Mouse (Mus musculus) MEL (cell line): ENCODE results near the gene Gpat2. TPM values are rescaled to one million over a fixed set of nuclear protein-coding genes. Genes with fewer than 3 reads are reported as not detected.

Source experiments
- DNase-seq: peaks from one replicate; pipeline ENCODE4 v3.0.0; 2011; ENCODE audit warnings: low read depth, low spot score
- H3K27ac ChIP-seq: 2 replicates; pipeline ENCODE4 v1.5.1; 2012; ENCODE audit warnings: low read depth, mild to moderate bottlenecking, control low read depth, low read length, moderate library complexity; ENCODE audit not compliant: control insufficient read depth
- H3K27me3 ChIP-seq, 2 experiments: fragments of 150-350 bp in 1 of 2; sonication (generic) in 1 of 2; 2 replicates each; pipeline ENCODE4 v1.6.1; 2012; ENCODE audit warnings: low read length in 2 of 2, mild to moderate bottlenecking in 2 of 2, improper control_type of control experiment in 1 of 2, moderate library complexity in 1 of 2; ENCODE audit not compliant: insufficient read depth in 2 of 2, control insufficient read depth in 1 of 2
- H3K36me3 ChIP-seq, 2 experiments: 2 replicates each; pipeline ENCODE4 v1.6.1; 2012 to 2014; ENCODE audit warnings: low read length in 2 of 2, improper control_type of control experiment in 1 of 2, inconsistent platforms in 1 of 2, mild to moderate bottlenecking in 1 of 2; ENCODE audit not compliant: insufficient read depth in 2 of 2, control insufficient read depth in 1 of 2
- H3K4me1 ChIP-seq, 2 experiments: fragments of 150-350 bp in 1 of 2; sonication (generic) in 1 of 2; 2 replicates each; pipeline ENCODE4 v1.6.1; 2012; ENCODE audit warnings: low read length in 2 of 2, improper control_type of control experiment in 1 of 2, mild to moderate bottlenecking in 1 of 2; ENCODE audit not compliant: insufficient read depth in 2 of 2, control insufficient read depth in 1 of 2
- H3K4me3 ChIP-seq, 2 experiments: fragments of 150-350 bp in 1 of 2; sonication (generic) in 1 of 2; 2 replicates each; pipeline ENCODE4 v1.5.1; 2012; ENCODE audit warnings: low read depth in 2 of 2, low read length in 2 of 2, mild to moderate bottlenecking in 2 of 2, moderate library complexity in 2 of 2, control low read depth in 1 of 2, improper control_type of control experiment in 1 of 2; ENCODE audit not compliant: control insufficient read depth in 1 of 2, insufficient read depth in 1 of 2
- H3K79me2 ChIP-seq: 2 replicates; pipeline ENCODE4 v1.6.1; 2012; ENCODE audit warnings: mild to moderate bottlenecking, low read length, moderate library complexity; ENCODE audit not compliant: control insufficient read depth, poor library complexity, insufficient read depth
- H3K9ac ChIP-seq: 2 replicates; pipeline ENCODE4 v1.6.1; 2012; ENCODE audit warnings: low read depth, mild to moderate bottlenecking, control low read depth, low read length, moderate library complexity; ENCODE audit not compliant: control insufficient read depth, poor library complexity, severe bottlenecking
- H3K9me3 ChIP-seq: fragments of 150-350 bp; sonication (generic); replicated peaks from 2 replicates; pipeline ENCODE4 v1.6.1; 2012; ENCODE audit warnings: mild to moderate bottlenecking, low read length, improper control_type of control experiment, moderate library complexity; ENCODE audit not compliant: insufficient read depth
- CHD1 ChIP-seq: IDR thresholded peaks from 2 replicates; pipeline ENCODE4 v1.6.1; 2012; ENCODE audit warnings: low read depth, mild to moderate bottlenecking, inconsistent platforms, low read length, improper control_type of control experiment
- E2F4 ChIP-seq: IDR thresholded peaks from 2 replicates; pipeline ENCODE4 v1.6.1; 2011; ENCODE audit warnings: low read depth, low read length, improper control_type of control experiment, borderline replicate concordance
- ELF1 ChIP-seq: IDR thresholded peaks from 2 replicates; pipeline ENCODE4 v1.6.1; 2014; ENCODE audit warnings: low read depth, mild to moderate bottlenecking, inconsistent platforms, low read length, improper control_type of control experiment, moderate library complexity
- EP300 ChIP-seq, 2 experiments: IDR thresholded peaks; 2 replicates each; pipeline ENCODE4 v1.6.1; 2011; ENCODE audit warnings: improper control_type of control experiment in 2 of 2, low read length in 2 of 2, low read depth in 1 of 2, mild to moderate bottlenecking in 1 of 2
- GABPA ChIP-seq: IDR thresholded peaks from 2 replicates; pipeline ENCODE4 v1.6.1; 2012; ENCODE audit warnings: low read depth, mild to moderate bottlenecking, inconsistent platforms, low read length, improper control_type of control experiment, moderate library complexity
- MAZ ChIP-seq: IDR thresholded peaks from 2 replicates; pipeline ENCODE4 v1.6.1; 2012; ENCODE audit warnings: low read depth, mild to moderate bottlenecking, inconsistent platforms, low read length, improper control_type of control experiment
- MYC ChIP-seq: IDR thresholded peaks from 2 replicates; pipeline ENCODE4 v1.6.1; 2011; ENCODE audit warnings: low read depth, mild to moderate bottlenecking, low read length, improper control_type of control experiment, moderate library complexity
- NELFE ChIP-seq: IDR thresholded peaks from 2 replicates; pipeline ENCODE4 v1.6.1; 2011; ENCODE audit warnings: low read depth, low read length, improper control_type of control experiment
- RCOR1 ChIP-seq: IDR thresholded peaks from 2 replicates; pipeline ENCODE4 v1.6.1; 2012; ENCODE audit warnings: low read depth, mild to moderate bottlenecking, inconsistent platforms, low read length, improper control_type of control experiment
- SMC3 ChIP-seq: IDR thresholded peaks from 2 replicates; pipeline ENCODE4 v1.6.1; 2011; ENCODE audit warnings: low read depth, low read length, improper control_type of control experiment
- TBP ChIP-seq: IDR thresholded peaks from 2 replicates; pipeline ENCODE4 v1.8.0; 2011; ENCODE audit warnings: low read depth, low read length, improper control_type of control experiment
- USF1 ChIP-seq: IDR thresholded peaks from 2 replicates; pipeline ENCODE4 v1.6.1; 2014; ENCODE audit warnings: low read depth, mild to moderate bottlenecking, inconsistent platforms, low read length, improper control_type of control experiment, moderate library complexity
- ZC3H11A ChIP-seq: IDR thresholded peaks from 2 replicates; pipeline ENCODE4 v1.6.1; 2012; ENCODE audit warnings: low read depth, mild to moderate bottlenecking, inconsistent platforms, low read length, improper control_type of control experiment
- polyA plus RNA-seq, 2 experiments: library from polyadenylated mRNA; stranded (reverse) in 1 of 2; unstranded in 1 of 2; fragments of >175 nt in 1 of 2; fragments of >200 nt in 1 of 2; gene quantifications; 2 replicates each; pipeline versions ENCODE4 v1.2.1 to v1.2.4; 2012; ENCODE audit warnings: low replicate concordance in 2 of 2, low read depth in 1 of 2; ENCODE audit not compliant: insufficient read length in 2 of 2, insufficient read depth in 1 of 2, missing spikeins in 1 of 2
- total RNA-seq: library from RNA; depleted of rRNA; stranded (reverse); fragments of 300-350 nt; gene quantifications from 2 replicates; pipeline ENCODE4 v1.2.3, GENCODE M21; 2012

Gpat2 gene
- total and polyA plus RNA-seq, 3 experiments: 0.07 TPM; not detected in 2

DNA sequence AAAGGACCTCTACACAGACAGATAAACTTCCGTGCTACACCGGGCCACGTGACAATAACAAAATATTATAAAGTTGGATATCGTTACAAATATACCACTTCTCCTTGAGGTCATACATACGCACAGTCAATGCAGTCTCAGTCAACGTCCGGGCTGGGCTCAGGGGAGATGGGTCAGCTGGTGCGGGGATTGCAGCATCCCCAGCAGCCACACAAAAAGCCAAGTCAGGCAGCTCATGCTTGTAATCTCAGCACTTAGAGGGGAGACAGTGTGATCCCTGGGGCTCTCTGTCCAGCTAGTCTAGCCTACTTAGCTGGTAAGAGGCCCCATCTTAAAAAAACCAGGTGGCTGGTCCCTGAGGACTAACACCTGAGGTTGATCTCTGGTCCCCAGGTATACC lies 46.3 kb downstream of the Gpat2 start:
- Histone ChIP-seq H3K27ac (no peak overlapping the region), H3K4me3 (no peak overlapping the region), H3K36me3 (no peaks in the 10 kb centered on the region), H3K9me3 (no peaks in the 10 kb centered on the region), H3K79me2 (no peaks in the 10 kb centered on the region), H3K4me1 (no peaks in the 10 kb centered on the region), H3K9ac (no peak overlapping the region), H3K27me3 (peaks cover 0 to 2% of the 10 kb centered on the region in 2 experiments; a peak in 1 of 4 replicates)
- no peak for DNase-seq
- TF ChIP-seq TBP: no peak

DNA sequence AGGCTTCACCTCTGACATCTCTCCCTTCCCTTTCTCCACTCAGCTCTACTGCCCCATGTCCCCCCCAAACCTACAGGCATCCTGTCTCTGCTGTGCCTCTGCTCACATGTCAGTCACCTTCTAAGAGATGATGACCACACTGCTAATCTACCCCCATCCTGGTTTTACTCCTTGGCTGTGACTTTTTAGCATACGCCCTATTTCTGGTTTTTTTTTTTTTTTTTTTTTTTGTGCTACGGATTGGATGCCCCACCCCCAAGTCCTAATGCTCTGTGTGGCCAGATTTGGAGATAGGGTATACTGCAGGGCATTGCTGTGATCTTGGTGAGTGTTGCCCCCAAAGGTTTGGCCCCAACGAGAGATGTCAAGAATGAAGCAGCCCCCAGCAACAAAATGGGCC lies 47.3 kb downstream of the Gpat2 start:
- Histone ChIP-seq H3K4me3 (no peak overlapping the region), H3K27ac (no peak overlapping the region), H3K36me3 (no peaks in the 10 kb centered on the region), H3K9me3 (no peaks in the 10 kb centered on the region), H3K4me1 (no peaks in the 10 kb centered on the region), H3K27me3 (peaks cover 0 to 2% of the 10 kb centered on the region in 2 experiments; a peak in 1 of 4 replicates)
- no peak for DNase-seq
- no peak for TF ChIP-seq CHD1
- TF ChIP-seq, all 39 proteins: peak for 0
- Histone ChIP-seq H3K79me2 (no peaks in the 10 kb centered on the region), H3K9ac (no peak overlapping the region)

DNA sequence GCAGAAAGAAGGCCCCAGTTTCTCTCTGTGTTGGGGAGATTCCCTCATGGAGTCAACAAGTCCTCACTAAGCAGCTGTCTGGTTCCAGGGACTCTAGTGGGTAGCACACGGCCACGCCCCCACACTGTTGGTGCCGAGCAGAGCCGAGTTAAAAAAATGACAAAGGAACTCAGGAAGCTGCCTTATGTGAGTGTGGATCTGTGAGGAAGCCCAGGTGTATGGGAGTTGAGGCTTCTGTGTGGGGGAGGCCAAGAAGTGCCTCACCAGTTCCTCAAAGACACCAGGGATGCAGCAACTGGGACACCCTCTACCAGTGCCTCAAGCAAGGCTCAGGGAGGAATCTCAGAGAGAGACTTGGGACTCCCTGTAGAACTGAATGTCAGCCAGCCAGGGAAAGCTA lies 54.2 kb downstream of the Gpat2 start:
- peaks cover 0 to 4% of the 10 kb centered on the region in 2 experiments; a peak in 1 of 4 replicates for H3K27me3 ChIP-seq
- H3K4me1 ChIP-seq: no peaks in the 10 kb centered on the region
- TF ChIP-seq GABPA (no peak), MAZ (no peak)
- H3K27ac ChIP-seq: no peak overlapping the region
- DNase-seq: no peak
- H3K79me2 ChIP-seq: no peaks in the 10 kb centered on the region
- no peak overlapping the region for H3K4me3 ChIP-seq
- no peaks in the 10 kb centered on the region for H3K36me3 ChIP-seq
- no peak overlapping the region for H3K9ac ChIP-seq
- no peaks in the 10 kb centered on the region for H3K9me3 ChIP-seq

DNA sequence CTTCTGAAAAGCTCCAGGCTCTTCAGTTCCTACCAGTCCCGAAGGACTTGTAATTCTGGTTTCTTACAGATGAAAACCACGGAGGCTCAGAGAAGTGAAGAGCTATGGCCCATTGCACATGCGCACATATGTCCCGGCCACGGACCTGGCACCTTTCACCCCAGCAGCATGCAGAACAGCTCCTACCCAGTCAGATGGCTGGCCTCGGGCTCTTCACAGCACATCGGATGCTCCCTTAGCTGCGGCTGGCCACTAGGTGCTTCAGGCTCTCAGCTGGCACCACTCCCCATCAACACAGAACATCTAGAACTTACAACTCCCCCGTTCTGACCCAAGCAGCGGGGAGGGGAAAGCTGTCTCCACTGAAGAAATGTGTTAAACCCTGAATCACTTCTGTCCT lies 54.8 kb downstream of the Gpat2 start:
- no peaks in the 10 kb centered on the region for H3K4me1 ChIP-seq
- no peak overlapping the region for H3K27ac ChIP-seq
- no peak for DNase-seq
- peaks cover 0 to 4% of the 10 kb centered on the region in 2 experiments; a peak in 1 of 4 replicates for H3K27me3 ChIP-seq
- H3K9me3 ChIP-seq: no peaks in the 10 kb centered on the region
- H3K36me3 ChIP-seq: no peaks in the 10 kb centered on the region
- H3K9ac ChIP-seq: no peak overlapping the region
- no peak for TF ChIP-seq EP300 (IDR thresholded peaks at IDR 0.05; ENCODE audit: low read depth in 1 of 2, low read length in 2 of 2)
- no peak for TF ChIP-seq NELFE
- no peak for TF ChIP-seq MYC
- TF ChIP-seq SMC3: no peak
- TF ChIP-seq ELF1: no peak
- no peak for TF ChIP-seq USF1
- no peak for TF ChIP-seq RCOR1
- no peak for TF ChIP-seq ZC3H11A
- no peak for TF ChIP-seq E2F4
- H3K79me2 ChIP-seq: no peaks in the 10 kb centered on the region
- no peak overlapping the region for H3K4me3 ChIP-seq
